Mouse (Mus musculus) T-helper 17 cell (primary cell): Measurements from ENCODE around the gene Pik3cd.
"Not testable (repeated sequence)": the region's sequence is repeated elsewhere in the genome, so short reads cannot be mapped to it uniquely, and the experiment has no call there.

ENCODE experiments used
- in situ Hi-C, 2 experiments: fragments of 300-600 bp; cut with MboI, MseI; formaldehyde crosslinking; loops; 1 replicate in 1 of 2; 2 replicates in 1 of 2; pipeline ENCODE4 v1.15.1; 2025; ENCODE audit warnings: high pct_unique_total_duplicates in 2 of 2

Pik3cd gene

DNA sequence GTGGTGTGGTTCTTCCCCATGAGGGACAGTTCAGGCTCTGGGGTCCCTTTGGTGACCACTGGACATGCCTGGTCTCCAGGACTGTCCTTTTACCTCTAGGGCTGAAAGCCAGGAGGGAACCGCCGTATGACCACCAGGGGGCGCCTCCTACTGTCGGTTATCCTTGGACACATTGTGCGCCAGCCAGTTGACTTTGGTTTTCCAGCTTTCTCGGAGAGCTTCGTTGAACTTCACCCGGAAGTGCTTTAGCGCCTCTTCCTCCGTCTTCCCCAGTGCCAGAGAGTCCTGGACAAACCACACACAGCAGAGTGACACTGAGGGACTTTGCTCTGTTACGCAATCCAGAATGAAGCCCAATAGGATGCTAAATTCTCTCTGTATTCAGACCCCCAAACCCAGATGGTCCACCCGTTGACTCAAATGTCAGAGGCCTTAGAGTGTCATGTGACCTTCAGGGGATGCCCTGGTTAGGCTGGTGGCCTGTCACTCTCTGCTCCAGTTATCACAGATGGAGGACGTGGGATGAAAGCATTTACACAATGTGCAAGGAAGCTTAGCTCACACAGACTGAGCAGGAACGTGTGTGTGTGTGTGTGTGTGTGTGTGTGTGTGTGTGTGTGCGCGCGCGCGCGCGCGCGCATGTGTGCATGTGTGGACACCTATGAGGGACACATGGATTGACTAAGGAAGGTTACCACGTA, 51.7 kb downstream of the Pik3cd start:
- in situ Hi-C loops: loop anchor here (5.0 kb wide), 1 partner anchor 62 kb away; no protein-coding TSS in a partner anchor

DNA sequence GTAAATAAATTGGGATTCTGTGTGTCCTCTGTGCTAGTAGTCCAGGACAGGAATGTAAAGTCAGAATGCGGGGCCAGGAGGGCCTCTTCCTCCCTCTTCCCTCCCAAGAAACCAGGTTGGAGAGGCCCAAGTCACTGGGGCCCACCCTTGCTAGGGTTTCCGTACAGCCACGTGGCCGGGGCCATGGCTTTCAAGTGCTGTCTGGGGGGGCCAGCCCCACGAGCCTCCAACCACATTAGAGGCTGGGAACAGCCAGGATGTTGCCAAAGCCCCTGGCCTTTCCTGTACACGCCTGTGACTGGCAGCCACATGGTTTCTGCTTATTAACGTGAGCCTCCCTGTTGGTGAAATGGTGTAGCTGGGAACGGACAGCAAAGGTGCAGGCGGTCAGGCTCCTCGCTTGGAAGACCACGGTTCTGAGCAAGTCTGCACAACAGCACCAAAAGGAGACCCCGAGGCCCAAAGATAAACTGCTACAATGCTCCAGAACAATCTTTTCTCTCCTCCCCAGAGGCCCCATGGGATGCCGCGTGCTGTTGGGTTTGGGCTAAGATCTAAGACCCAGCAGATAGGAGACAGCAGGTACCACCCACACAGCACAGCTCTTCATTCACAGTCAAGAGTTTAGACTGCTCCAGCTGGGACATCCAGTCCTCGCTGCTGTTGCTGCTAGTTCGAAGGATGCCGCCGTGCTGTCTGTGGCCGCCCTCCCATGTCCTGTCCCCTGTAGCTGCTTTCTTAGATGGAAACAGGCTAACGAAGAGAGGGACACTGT, 54.2 kb downstream of the Pik3cd start:
- in situ Hi-C loops: no loop called here

DNA sequence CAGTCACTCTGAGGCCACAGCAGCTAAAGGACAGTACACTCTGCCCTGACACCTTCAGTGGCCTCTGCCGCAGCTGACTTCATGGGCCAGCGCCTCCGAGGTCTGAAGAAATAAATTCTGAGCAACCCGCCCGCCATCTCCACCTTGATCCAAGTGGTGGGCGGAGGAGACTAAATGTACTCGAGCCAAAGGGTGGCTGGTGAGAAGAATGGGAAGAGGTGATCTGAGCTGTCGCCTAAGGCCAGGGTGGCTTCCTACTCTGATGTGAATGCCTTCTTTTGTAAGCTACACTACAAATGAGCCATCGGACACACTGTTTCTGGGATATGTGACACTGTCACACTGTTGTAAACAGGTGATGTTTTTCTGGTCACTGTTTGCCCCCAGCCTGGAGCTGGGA, 56.6 kb downstream of the Pik3cd start:
- in situ Hi-C loops: no loop called here

DNA sequence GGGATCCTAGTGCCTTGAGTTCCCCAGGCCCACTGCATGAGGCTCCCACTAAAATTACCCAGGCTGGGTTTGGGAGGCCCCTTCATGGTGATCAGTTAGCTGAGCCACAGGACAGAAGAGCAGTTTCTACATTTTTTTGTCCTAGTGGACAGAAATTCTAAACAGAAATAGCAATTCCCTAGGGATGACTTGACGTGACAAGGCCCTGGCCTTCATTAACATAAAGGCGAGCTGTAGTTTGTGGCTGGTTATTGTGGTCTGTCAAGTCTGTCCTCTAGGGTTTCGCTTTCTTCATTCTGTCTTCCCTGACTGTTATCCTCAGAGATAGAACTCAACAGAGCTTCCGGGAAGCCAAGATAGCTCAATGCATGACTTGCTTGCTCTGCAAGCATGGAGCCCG, 60.4 kb downstream of the Pik3cd start:
- in situ Hi-C loops: no loop called here

DNA sequence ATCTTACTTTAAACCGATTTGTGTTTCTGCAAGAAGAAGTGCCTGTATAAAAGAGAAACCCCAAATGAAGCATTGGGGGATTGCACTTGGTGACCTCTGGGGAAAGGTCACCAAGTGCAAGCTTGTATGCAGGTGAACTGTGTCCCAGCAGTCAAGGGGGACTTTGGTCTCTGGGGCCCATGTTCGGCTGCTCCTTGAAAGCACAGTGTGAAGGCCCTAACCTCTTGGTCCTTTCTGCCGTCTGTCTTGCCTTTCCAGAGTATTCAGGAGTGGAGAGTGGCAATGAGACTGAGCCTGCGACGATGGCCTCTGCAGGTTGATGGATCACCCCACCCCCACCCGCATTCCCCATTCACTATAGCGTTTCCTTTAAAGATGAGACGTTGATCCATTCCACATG, 61.0 kb downstream of the Pik3cd start:
- in situ Hi-C loops: no loop called here

DNA sequence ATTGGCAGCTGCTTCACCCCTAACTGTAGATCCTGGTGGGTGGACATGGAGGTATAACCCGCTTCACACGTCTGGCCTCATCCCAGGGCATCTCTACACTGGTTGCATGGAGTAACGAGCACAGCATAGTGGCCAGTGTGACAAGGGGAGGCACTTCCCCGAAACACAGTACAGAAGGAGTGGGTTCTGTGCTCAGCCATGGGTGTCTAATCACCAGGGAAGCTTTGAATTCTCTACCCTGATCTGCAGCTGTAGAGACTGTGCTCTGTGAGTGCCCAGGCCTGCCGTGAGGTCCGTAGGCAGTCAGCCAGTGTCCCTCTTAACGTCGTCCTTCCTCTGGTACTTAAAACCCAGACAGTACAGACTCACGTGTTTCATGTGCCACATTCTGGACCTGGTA, 61.5 kb downstream of the Pik3cd start:
- in situ Hi-C loops: no loop called here

DNA sequence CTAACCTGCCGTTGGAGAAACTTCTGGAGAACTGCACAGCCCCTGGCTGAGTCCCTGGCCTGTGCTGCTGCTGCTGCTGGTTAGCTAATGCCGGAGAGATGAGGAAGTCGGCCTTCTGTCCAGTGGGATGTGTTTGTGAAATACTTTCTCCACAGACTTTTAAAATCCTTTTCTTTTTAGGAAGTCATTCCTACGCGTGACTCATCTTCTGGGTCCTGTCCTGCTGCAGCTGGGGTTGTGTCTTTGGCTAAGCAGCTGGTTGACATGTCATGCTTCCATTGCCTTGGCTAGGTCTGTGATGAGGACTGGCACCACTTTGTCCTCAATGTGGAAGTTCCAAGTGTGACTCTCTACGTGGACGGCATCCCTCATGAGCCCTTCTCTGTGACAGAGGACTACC, 64.4 kb downstream of the Pik3cd start:
- in situ Hi-C loops: no loop called here

DNA sequence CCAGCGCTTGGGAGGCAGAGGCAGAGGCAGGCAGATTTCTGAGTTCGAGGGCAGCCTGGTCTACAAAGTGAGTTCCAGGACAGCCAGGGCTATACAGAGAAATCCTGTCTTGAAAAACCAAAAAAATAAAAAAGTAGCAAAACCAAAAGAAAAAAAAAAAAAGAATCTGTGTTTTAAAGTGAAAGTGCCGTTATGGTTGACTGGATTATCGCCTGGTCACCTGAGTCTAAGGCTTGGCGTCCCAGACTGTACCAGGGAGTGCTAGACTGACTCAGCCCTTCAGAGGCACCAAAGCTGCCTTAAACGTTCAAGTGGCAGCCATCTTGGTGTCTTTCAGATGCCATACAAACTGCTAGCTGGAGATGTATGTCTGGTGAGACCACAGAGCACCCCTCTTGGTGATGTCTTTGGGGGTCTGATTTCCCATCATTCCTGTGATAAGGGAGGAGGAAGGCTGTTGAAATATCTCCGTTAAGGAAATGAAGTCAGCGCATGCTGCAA, 66.4 kb downstream of the Pik3cd start:
- in situ Hi-C loops: no loop called here

DNA sequence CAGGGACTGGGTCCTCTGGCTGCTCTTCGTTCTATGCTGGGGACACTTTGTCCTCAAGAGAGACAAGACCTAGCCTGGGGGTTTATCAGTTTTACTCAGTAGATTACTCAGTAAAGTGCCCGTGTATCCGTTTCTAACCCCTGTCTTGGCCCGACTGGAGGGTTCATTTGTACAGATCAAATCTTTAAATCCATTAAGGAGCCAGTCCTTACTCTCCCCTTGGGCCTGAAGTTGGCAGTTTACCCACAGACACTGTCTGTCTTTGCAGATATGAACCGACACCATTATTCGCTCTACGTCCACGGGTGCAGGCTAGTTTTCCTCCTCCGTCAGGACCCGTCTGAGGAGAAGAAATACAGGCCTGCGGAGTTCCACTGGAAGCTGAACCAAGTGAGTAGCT, 67.4 kb downstream of the Pik3cd start:
- in situ Hi-C loops: no loop called here

DNA sequence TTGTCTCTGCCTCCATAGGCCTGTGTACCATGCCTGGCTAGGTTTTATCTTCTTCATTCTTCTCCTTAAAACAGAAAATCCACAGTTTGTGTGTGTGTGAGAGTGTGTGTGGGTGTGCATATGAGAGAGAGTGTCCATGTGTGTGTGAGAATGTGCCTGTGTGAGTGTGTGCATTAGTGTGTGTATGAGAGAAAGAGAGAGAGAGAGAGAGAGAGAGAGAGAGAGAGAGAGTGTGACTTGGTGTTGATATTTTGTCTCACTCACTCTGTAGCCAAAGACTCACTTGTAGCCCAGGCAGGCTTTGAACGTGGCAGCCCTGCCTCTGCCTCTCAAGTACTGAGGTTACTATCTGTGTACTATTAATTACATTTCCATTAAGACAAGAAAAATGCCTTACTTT, 68.2 kb downstream of the Pik3cd start:
- in situ Hi-C loops: no loop called here

DNA sequence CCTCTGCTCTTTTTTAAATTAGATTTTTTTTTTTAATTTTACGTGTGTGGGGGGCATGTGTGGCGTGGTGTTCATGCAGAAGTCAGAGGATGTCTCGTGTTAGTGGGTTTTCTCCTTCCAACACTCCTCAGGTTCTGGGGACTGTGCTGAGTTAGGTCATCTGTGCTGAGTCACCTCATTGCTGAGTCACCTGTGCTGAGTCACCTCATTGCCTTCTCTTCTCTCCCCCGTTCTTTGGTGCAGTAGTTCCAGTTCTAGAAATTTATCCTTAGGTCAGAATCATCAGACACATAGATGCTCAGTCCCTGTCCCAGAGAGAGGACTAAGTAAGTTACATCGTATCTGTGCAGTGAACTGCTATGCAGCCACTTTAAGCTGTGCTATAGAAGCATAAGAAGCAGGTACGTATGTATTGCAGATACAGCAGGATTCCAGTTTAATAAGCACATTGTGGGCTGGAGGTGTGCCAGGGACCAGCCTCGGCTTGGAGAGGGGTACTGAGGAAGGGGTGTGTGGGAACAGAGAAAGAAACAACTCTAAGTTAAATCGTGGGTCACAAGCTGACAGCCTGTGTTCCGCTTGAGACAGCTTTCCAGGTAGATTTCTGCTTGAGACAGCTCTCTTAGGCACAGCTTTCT, 69.6 kb downstream of the Pik3cd start:
- in situ Hi-C loops: no loop called here

DNA sequence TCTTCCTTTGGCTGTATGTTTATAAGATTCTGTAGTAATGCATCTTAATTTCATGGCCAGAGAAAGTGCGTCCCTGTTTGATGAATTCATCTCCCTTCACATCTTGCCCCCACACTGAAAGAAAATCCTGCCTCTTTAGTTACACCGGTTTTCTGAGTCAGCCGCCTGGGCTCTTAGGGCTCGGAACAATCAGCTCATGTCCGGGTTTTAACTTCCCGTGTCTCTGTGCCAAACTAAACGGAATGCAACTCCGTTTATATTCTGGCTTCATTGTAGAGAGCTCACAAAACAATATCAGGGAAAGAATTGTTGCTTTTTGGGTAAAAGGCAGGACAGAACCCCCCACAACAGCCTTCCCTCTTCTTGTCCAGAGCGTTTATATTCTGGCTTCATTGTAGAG, 73.6 kb downstream of the Pik3cd start:
- in situ Hi-C loops: no loop called here

DNA sequence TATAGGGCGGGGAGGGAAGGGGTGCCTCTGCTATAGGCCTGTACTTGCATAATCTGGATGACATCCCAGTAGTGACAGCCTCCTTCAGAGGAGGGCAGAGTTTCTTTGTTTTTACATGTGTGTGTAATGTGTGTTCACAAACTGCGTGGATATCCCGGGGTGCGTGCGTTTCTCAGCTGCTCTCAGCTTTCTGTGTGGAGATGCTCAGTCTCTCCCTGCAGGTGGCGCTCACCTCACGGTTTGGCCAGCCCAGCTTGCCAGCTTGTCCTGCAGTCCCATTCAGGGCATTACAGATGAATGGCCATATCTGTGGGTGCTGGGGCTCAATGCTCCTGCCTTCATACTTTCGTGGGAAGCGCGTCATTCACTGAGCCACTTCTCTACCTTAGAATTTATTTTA, 74.0 kb downstream of the Pik3cd start:
- in situ Hi-C loops: no loop called here

DNA sequence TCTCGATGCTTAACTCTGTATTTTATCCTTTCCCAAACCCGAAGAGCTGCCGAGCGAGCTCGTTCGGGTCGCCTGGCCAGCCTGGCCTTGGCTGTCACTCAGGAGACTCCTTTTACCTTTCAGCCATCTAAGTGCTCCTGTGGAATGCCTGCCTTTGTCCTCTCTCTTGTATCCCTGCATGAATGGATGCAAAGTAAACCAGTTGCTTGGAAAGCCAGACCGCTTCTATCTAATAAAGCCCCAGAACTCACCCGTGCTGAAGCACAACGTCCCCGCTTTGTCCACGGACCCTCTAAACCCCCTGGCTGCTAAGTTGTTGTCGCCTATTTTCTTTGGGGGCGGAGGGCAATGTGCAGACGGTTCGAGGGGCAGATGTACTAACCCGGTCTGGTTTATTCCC, 75.6 kb downstream of the Pik3cd start:
- in situ Hi-C loops: no loop called here

DNA sequence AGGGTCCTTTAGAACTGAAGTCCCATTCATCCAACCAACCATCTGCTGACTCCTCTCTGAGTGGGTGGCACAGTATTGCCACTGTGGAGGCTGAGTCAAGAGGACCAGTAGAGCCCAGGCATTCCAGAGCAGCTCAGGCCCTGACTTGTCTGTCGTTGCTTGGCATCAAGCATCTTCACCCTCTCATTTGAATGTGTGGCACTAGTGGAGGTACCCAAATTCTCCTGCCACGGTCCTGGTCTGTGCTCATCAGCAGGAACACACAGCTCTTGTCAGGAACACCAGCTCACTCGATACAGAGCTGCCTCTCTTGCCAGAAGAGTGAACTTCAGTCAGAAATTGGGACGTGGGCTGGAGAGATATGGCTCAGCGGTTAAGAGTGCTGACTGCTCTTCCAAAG, 78.7 kb downstream of the Pik3cd start:
- in situ Hi-C loops: no loop called here

DNA sequence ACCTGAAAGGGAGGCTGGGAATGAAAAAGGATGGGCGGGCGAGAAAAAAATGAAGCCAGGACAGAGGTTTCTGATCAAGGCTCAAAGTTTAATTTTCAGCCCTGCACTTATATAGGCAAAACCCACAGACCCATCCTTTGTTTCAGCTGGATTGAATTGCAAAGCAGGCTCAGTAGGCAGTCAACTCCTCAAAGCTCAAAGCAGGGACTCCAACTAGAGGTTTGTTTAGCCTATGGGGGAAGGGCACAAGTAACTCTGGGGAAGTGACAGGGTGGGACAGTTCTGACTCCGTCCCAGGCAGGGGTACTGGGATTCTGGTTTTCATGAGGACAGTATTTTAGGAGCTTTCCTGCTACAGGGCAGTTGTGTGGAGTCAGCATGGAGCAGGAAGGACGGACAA, 81.1 kb downstream of the Pik3cd start:
- in situ Hi-C loops: no loop called here

DNA sequence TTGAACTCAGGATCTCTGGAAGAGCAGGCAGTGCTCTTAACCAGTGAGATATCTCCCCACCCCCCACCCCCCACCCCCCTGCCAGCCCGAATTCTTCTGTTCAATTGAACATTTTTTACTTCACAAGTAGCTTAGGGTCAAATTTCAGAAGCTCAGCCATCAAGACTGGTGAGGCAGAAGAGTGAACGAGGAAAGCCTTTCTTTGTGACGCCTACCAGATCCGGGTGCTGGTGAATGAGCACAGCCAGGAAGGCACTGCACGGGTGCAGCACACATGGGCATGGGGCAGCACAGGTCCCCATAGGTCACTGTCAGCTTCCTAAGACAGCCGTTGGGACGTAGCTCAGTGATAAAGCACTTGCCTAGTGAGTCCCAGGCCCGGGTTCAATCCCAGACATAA, 82.4 kb downstream of the Pik3cd start:
- in situ Hi-C loops: no loop called here

DNA sequence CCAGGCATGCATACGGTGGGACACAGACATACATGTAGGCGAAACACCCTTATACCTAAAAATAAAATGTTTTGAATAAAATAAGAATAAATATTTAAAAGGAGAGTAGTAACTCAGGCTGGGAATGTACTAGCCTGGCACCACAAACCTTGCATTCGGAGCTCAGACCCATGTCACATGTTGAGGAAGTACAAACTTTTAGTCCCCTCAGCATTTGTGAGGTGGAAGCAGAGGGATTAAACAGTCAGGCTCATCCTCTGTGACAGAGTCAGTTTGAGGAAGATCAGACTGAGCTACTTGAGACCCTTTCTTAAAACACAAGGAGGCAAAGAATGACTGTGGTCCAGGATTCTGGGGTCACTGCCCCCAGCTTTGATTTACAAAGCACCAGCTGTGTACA, 85.4 kb downstream of the Pik3cd start:
- in situ Hi-C loops: not testable (repeated sequence)

DNA sequence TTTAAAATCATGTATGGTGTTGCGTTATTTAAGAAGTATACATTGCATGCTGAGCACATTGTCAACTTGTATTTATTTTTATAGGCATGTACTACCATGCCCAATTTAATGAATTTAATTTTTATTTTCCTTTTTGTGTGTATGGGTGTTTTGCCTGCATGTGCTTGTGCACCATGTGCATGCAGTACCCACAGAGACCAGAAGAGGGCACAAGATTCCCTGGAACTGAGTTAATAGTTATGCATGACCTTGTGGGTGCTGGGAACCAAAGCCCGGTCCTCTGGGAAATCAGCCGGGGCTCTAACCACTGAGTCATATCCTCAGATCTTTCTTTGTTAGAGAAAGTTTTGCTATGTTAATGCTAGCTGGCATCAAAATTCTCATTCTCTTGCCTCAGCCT, 87.5 kb downstream of the Pik3cd start:
- in situ Hi-C loops: no loop called here

DNA sequence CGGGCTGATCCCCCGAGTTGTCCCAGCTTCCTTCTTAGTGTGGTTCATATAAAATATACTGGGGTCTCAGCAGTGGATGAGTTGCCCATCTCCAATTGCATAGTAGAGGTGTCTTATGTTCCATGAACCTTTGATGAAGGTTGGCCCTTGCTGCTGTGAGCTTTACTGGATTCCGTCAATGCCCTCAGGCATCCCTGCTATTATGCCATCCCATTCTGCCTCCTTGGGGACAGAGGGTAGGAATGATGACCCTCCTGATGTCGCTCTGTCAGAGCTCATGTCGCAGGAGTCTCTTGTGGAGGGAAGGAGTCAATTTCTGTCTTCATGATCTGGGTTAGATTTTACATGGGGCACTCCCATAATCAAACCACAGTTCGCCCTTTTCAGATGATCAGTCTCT, 88.9 kb downstream of the Pik3cd start:
- in situ Hi-C loops: not testable (repeated sequence)

DNA sequence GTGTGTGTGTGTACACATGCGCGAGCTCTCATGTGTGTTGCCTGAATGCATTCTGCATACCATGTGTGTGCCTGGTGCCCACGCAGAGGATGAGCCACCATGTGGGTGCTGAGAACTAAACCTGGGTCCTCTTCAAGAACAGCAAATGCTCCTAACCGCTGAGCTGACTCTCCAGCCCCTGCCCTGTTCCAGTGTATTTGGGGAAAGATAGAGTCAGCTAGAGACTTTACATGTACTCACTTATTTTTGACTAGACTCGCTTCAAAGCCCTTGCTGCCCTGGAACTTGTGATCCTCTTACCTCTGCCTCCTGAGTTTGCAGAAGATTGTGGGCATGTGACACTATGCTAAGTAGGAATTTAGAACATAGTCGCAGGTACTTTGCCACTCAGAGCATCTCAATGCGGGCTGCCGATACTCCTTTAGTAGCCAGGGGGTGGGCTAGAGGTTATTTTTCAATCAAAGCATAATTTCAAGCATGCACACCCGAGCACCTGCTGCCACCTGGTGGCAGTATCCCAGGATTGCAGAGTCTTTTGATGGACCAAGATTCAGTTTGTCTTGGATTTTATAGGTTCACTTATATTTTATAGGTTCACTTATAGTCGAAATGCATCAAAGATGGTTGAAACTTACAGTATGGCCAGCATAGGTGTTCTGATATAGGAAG, 90.9 kb downstream of the Pik3cd start:
- in situ Hi-C loops: no loop called here
